Mouse (Mus musculus): ENCODE measurements around the gene Fam122b.

The Fam122b gene

DNA sequence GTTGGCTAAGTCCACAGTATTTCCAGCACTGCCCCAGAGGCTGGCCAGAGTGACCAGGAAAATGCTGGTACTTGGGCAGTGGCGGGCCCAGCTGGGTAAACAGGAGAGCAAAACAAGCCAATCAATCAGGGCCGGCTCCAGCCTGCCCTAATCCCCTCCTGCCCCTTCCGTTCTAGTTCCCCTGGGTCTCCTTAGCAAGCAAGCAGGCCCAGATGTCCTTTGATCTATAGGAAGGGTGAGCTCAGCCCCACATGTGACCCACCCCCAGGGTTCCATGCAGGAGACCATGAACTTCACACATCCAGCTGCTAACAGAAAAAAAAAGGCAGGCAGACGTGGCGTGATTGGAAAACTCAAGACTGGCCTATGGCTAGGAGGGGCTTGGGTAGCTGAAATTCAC lies 73.2 kb downstream of the Fam122b start:
- DNase-seq = no peak
